In the genomic region with DNA sequence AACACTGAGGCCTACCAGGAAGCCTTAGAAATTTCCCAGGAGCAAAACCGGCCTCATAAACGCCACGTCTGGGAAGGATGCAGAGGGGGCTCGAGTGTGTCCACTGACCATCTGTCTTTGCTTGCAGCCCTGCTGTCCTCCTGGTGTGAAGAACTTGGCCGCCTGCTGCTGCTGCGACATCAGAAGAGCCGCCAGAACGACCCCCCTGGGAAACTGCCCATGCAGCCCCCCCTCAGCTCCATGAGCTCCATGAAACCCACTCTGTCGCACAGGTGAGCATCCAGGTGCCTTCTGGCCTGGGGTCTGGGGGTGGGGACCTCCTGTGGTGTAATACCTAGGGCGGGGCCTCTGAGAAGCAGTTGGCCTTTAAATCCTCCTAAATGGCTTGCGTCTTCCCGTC, we compare ENCODE assay signal across 12 mouse cellular contexts. TPM values are rescaled to one million over a fixed set of nuclear protein-coding genes. Genes with fewer than 3 reads are reported as not detected.
DNase-seq lines count a peak whose midpoint lies in the region; ATAC-seq and TF ChIP-seq lines count a peak whose summit lies in the region.
"Had no signal": no experiment of that assay in that cellular context is flagged by ENCODE, and none has a peak within 500 bp of the region (broad histone marks: within the 10 kb centered on the region; RNA-seq: fewer than 3 reads in every experiment).

No protein-coding gene starts in this region.

- H3K27ac ChIP-seq in heart, adult 2 months, result peak overlapping the region; percentile 45
- H3K27ac ChIP-seq in limb, embryonic 12.5 days, result peak overlapping the region; percentile 35; the same call in 1 of the 2 replicates
- H3K27ac ChIP-seq in limb, embryonic 10.5 days, result no peak overlapping the region
- peak overlapping the region; percentile 62 for H3K27ac ChIP-seq in forebrain, embryonic 16.5 days (ENCODE audit: low read length)
- peak overlapping the region; percentile 79 for H3K27ac ChIP-seq in neural tube, embryonic 13.5 days (replicated peaks)
- H3K27ac ChIP-seq: liver, embryonic 14.5 days had no signal

- TF ChIP-seq CTCF in heart, adult 2 months (IDR thresholded peaks at IDR 0.05), result no peak

- no peaks in the 10 kb centered on the region for H3K27me3 ChIP-seq in heart, adult 2 months (ENCODE audit: control insufficient read depth, insufficient read depth, low read length)
- no peaks in the 10 kb centered on the region for H3K27me3 ChIP-seq in limb, embryonic 12.5 days
- no peaks in the 10 kb centered on the region for H3K27me3 ChIP-seq in limb, embryonic 10.5 days (ENCODE audit: low read depth, poor library complexity, severe bottlenecking)
- H3K27me3 ChIP-seq in forebrain, embryonic 16.5 days (replicated peaks; ENCODE audit: control insufficient read depth, insufficient read depth, low read length), result no peaks in the 10 kb centered on the region
- no peaks in the 10 kb centered on the region for H3K27me3 ChIP-seq in neural tube, embryonic 13.5 days

- ATAC-seq in limb, embryonic 12.5 days (ENCODE audit: insufficient number of reproducible peaks, insufficient read depth, low FRiP score, low TSS enrichment, low read depth), result no peak
- ATAC-seq in forebrain, embryonic 16.5 days, result no peak
- ATAC-seq in neural tube, embryonic 13.5 days (ENCODE audit: low read depth), result no peak
- ATAC-seq: activated CD4-positive, CD25-positive, alpha-beta regulatory T cell, adult 4 months had no signal

- no peak for TF ChIP-seq EP300 in heart, adult 2 months (IDR thresholded peaks at IDR 0.05; ENCODE audit: insufficient read depth, low read depth, low read length)

- H3K4me1 ChIP-seq in heart, adult 2 months (ENCODE audit: control insufficient read depth, insufficient read depth, low read length), result peaks cover 48% of the 10 kb centered on the region
- H3K4me1 ChIP-seq in limb, embryonic 12.5 days (replicated peaks), result peaks cover 36% of the 10 kb centered on the region
- peaks cover 23% of the 10 kb centered on the region; the same call in 1 of the 2 replicates for H3K4me1 ChIP-seq in limb, embryonic 10.5 days
- H3K4me1 ChIP-seq in forebrain, embryonic 16.5 days (replicated peaks; ENCODE audit: control insufficient read depth, insufficient read depth, low read length), result peaks cover 40% of the 10 kb centered on the region
- H3K4me1 ChIP-seq in neural tube, embryonic 13.5 days (replicated peaks), result peaks cover 97% of the 10 kb centered on the region

- DNase-seq in heart, adult 2 months, result no peak
- no peak for DNase-seq in heart, adult 9 months (ENCODE audit: low spot score in 2 of 2)
- no peak for DNase-seq in limb, embryonic 10.5 days (ENCODE audit: low spot score)
- DNase-seq in gastrocnemius, postnatal 36 days, result no peak
- DNase-seq in right cerebral cortex, postnatal 25 days, result no peak
- DNase-seq: gastrocnemius, postnatal 10 days; lung, postnatal 4 days had no signal

- intact Hi-C loops in heart, adult 2 months (cut with DNase I), result no loop called here
- intact Hi-C loops in gastrocnemius, postnatal 36 days (cut with DNase I), result no loop called here

- H3K79me2 ChIP-seq in heart, adult 2 months (replicated peaks; ENCODE audit: control insufficient read depth, insufficient read depth, low read length), result no peaks in the 10 kb centered on the region

- no peak overlapping the region for H3K9ac ChIP-seq in heart, adult 2 months (ENCODE audit: low read depth, low read length)
- no peak overlapping the region for H3K9ac ChIP-seq in limb, embryonic 12.5 days (replicated peaks)
- H3K9ac ChIP-seq in forebrain, embryonic 16.5 days (replicated peaks; ENCODE audit: low read depth, low read length), result no peak overlapping the region
- no peak overlapping the region for H3K9ac ChIP-seq in neural tube, embryonic 13.5 days
- H3K9ac ChIP-seq: liver, embryonic 14.5 days had no signal

- H3K4me2 ChIP-seq in limb, embryonic 12.5 days, result no peak overlapping the region
- no peak overlapping the region for H3K4me2 ChIP-seq in forebrain, embryonic 16.5 days (ENCODE audit: low read length)
- no peak overlapping the region for H3K4me2 ChIP-seq in neural tube, embryonic 13.5 days

- H3K4me3 ChIP-seq in heart, adult 2 months, result no peak overlapping the region
- no peak overlapping the region for H3K4me3 ChIP-seq in limb, embryonic 12.5 days (replicated peaks)
- H3K4me3 ChIP-seq in limb, embryonic 10.5 days, result no peak overlapping the region
- H3K4me3 ChIP-seq in forebrain, embryonic 16.5 days (replicated peaks; ENCODE audit: low read length), result no peak overlapping the region
- no peak overlapping the region for H3K4me3 ChIP-seq in neural tube, embryonic 13.5 days

- H3K36me3 ChIP-seq in heart, adult 2 months (ENCODE audit: control insufficient read depth, insufficient read depth, low read length), result peaks cover 2% of the 10 kb centered on the region
- H3K36me3 ChIP-seq in limb, embryonic 12.5 days, result peaks cover 96% of the 10 kb centered on the region
- H3K36me3 ChIP-seq in limb, embryonic 10.5 days, result peaks cover 92% of the 10 kb centered on the region
- H3K36me3 ChIP-seq in forebrain, embryonic 16.5 days (ENCODE audit: control insufficient read depth, insufficient read depth), result 0 out of 2 replicates have a peak, but pooled peaks cover 6% of the 10 kb centered on the region
- H3K36me3 ChIP-seq in neural tube, embryonic 13.5 days, result peaks cover 51% of the 10 kb centered on the region

- no peak for TF ChIP-seq POLR2A in heart, adult 2 months (IDR thresholded peaks at IDR 0.05; ENCODE audit: insufficient read depth, low read depth, low read length)

- WGBS in heart, adult 2 months, result 88% methylated on average over 12 of the region's 12 CpGs
- WGBS in limb, embryonic 12.5 days, result 56% methylated on average over 12 of the region's 12 CpGs
- WGBS in limb, embryonic 10.5 days, result 65% methylated on average over 12 of the region's 12 CpGs
- WGBS in forebrain, embryonic 16.5 days, result 56% methylated on average over 12 of the region's 12 CpGs
- 55% methylated on average over 12 of the region's 12 CpGs for WGBS in neural tube, embryonic 13.5 days

- H3K9me3 ChIP-seq in limb, embryonic 12.5 days, result no peaks in the 10 kb centered on the region
- H3K9me3 ChIP-seq in limb, embryonic 10.5 days (replicated peaks), result no peaks in the 10 kb centered on the region
- no peaks in the 10 kb centered on the region for H3K9me3 ChIP-seq in forebrain, embryonic 16.5 days (ENCODE audit: control insufficient read depth, low read length)
- no peaks in the 10 kb centered on the region for H3K9me3 ChIP-seq in neural tube, embryonic 13.5 days

RNA-seq across cellular contexts. Expression of gene Ppif, which starts 58.2 kb away (rescaled TPM):
- total RNA-seq in heart, adult 2 months (2021), result 100 to 1,000 TPM; 244 to 288 TPM
- polyA plus RNA-seq in heart, adult 2 months (2012; rRNA removed), result 487 and 529 TPM in 2 replicates
- polyA plus RNA-seq in limb, embryonic 12.5 days (2016; fragmentation: Nextera tagmentation; extraction: Ambion mirVana), result 29.2 and 32.9 TPM in 2 replicates
- polyA plus RNA-seq in limb, embryonic 10.5 days (2016; fragmentation: Nextera tagmentation; extraction: Ambion mirVana), result 56.8 and 67.3 TPM in 2 replicates
- polyA plus RNA-seq in forebrain, embryonic 16.5 days (2015; fragmentation: Nextera tagmentation; extraction: Ambion mirVana), result 24.1 and 26.3 TPM in 2 replicates
- 27.6 and 31.0 TPM in 2 replicates for polyA plus RNA-seq in neural tube, embryonic 13.5 days (2015; fragmentation: Nextera tagmentation; extraction: Ambion mirVana)
- 10 to 100 TPM; 31.8 to 36.5 TPM for total RNA-seq in gastrocnemius, postnatal 36 days (2021)
